Mouse (Mus musculus): ENCODE measurements around the gene Bscl2.

DNA sequence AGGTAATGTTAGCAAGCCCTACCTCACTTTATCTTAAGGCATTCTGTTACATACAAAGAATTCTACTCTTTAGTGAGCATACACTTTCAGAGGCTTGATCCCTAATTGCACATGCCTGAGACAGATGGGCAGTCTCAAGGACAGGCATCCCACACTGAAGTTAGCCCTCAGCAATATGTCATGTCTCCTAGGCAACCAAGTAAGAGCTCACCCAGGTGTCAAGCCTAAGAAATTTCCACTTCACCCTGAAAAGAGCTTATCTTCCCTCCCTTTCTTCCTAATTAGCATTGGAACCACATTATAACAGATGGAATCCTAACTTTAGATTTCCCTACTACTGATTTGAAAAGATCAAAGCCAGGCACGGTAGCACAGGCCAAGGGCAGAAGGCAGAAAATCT, 48.1 kb upstream of the Bscl2 start:
- TF ChIP-seq CTCF (IDR thresholded peaks at IDR 0.05; ENCODE audit: borderline replicate concordance, insufficient read depth, low read depth, low read length) (no peak), POLR2A (IDR thresholded peaks at IDR 0.05; ENCODE audit: borderline replicate concordance, insufficient read depth, low read length) (no peak)
